Mouse (Mus musculus): ENCODE results near the gene Pcbp1. TPM values are rescaled to one million over a fixed set of nuclear protein-coding genes. Genes with fewer than 3 reads are reported as not detected.

Pcbp1 gene
- polyA plus RNA-seq, 1 experiment from 2014 or later: 488 TPM

DNA sequence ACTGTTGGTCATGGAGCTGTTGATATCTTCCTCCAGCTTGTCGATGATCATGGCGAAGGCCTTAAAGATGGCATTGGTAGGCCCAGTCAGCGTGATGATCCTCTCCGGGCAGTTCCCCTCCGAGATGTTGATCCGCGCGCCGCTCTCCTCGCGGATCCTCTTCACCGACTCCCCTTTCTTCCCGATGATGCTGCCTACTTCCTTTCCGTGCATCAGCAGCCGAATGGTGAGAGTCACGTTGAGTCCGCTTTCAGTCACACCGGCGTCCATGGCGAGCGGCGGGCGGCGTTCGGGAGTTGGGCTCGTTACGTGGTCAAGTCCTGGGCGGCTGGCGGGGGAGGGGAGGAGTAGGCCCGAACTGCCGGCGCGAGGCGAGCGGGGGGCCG, 482 bp downstream of the Pcbp1 start:
- under 1% methylated on average over 36 of the region's 36 CpGs for WGBS
- H3K4me3 ChIP-seq (replicated peaks; ENCODE audit: low read depth, low read length): peak overlapping the region; percentile 98
- 0 out of 2 replicates have a peak, but pooled peaks cover 10% of the 10 kb centered on the region for H3K36me3 ChIP-seq (ENCODE audit: insufficient read depth, low read length)
- H3K27me3 ChIP-seq (ENCODE audit: insufficient read depth, low read length): no peaks in the 10 kb centered on the region
- DNase-seq (ENCODE audit: low spot score): peak; percentile 78
- no peaks in the 10 kb centered on the region for H3K9me3 ChIP-seq (replicated peaks; ENCODE audit: low read length)
- no peak for TF ChIP-seq CTCF (IDR thresholded peaks at IDR 0.05; ENCODE audit: low read depth)
- ATAC-seq (replicated peaks; ENCODE audit: low FRiP score, low read depth): peak; percentile 27
- H3K4me1 ChIP-seq (replicated peaks; ENCODE audit: insufficient read depth, low read length): peaks cover 9% of the 10 kb centered on the region; the same call in 1 of the 2 replicates
- H3K4me2 ChIP-seq (ENCODE audit: low read length): peak overlapping the region; percentile 79
- peak overlapping the region; percentile 100 for H3K27ac ChIP-seq
- peak overlapping the region; percentile 98 for H3K9ac ChIP-seq (ENCODE audit: low read depth, low read length)

DNA sequence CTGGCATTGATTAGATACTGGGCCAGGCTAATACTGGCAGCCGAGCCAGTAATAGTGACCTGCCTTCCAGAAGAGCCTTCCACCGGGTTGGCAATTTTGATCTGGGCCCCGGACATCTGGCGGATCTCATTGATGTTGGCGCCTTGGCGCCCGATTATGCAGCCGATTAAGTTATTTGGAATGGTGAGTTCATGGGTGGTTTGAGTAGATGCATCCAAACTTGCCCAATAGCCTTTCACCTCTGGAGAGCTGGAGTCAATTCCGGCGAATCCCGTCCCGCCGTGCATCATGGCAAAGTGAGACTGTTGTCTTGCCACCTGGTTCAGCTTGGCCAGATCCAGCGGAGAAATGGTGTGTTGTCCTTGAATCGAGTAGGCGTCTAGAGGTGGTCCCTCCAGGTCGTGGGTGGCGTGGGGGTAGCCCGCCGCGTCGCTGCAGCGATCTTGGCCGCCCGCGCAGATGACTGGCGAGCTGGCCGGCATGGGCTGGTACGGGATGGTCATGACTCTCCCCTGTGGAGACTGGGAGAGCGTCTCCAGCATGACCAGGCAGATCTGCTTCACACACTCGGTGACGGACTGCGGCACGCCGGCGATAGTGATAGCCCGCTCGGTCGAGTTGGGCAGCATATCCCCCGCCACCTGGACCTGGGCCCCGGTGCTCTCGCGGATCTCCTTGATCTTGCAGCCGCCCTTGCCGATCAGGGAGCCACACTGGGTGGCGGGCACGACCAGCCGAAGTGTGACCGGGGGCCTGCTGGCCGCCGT, 1.1 kb downstream of the Pcbp1 start:
- Histone ChIP-seq H3K4me3 (replicated peaks; ENCODE audit: low read depth, low read length) (peak overlapping the region; percentile 98), H3K4me2 (ENCODE audit: low read length) (peak overlapping the region; percentile 79), H3K27ac (peak overlapping the region; percentile 100), H3K27me3 (ENCODE audit: insufficient read depth, low read length) (no peaks in the 10 kb centered on the region), H3K9ac (ENCODE audit: low read depth, low read length) (peak overlapping the region; percentile 98), H3K4me1 (replicated peaks; ENCODE audit: insufficient read depth, low read length) (peaks cover 9% of the 10 kb centered on the region; the same call in 1 of the 2 replicates), H3K36me3 (ENCODE audit: insufficient read depth, low read length) (0 out of 2 replicates have a peak, but pooled peaks cover 8% of the 10 kb centered on the region), H3K9me3 (replicated peaks; ENCODE audit: low read length) (no peaks in the 10 kb centered on the region)
- DNase-seq (ENCODE audit: low spot score) (peak; percentile 33), ATAC-seq (replicated peaks; ENCODE audit: low FRiP score, low read depth) (peak; percentile 19; the same call in 1 of the 2 replicates)
- no peak for TF ChIP-seq CTCF (IDR thresholded peaks at IDR 0.05; ENCODE audit: low read depth)
- under 1% methylated on average over 50 of the region's 51 CpGs for WGBS

DNA sequence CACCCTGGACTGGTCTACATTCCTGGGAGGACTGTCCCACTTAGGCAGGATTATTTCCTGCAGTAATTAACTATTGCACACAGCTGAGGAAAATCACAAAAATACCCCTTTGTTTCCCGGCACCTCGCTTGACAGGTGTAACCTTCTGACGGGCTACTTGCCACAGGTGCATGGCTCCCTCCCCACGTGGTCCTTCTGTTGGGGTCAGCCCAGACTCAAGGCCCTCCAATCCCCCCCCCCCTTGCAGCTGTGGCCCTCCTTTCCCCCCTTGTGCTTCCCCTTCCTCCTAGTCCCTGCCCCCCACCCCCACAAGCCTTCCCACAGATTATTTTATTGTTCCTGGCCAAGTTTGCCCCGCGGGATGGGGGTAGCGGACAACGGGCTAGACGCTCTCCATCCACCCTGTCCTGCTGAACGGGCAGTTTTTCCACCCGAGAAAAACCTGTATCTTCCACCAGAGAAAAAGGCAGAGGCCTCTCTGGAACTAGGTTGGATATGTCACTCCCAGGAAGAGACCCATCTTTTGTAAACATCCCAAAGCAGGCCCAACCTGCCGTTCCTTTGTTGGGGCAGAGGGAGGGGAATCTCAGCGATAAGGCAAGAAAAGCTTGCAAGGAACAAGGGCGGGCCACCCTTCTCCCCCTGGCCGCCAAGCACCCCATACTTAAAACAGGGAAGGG, 2.2 kb downstream of the Pcbp1 start:
- Histone ChIP-seq H3K36me3 (ENCODE audit: insufficient read depth, low read length) (0 out of 2 replicates have a peak, but pooled peaks cover 8% of the 10 kb centered on the region), H3K27me3 (ENCODE audit: insufficient read depth, low read length) (no peaks in the 10 kb centered on the region), H3K9ac (ENCODE audit: low read depth, low read length) (peak overlapping the region; percentile 98), H3K4me1 (replicated peaks; ENCODE audit: insufficient read depth, low read length) (peaks cover 9% of the 10 kb centered on the region; the same call in 1 of the 2 replicates), H3K4me3 (replicated peaks; ENCODE audit: low read depth, low read length) (peak overlapping the region; percentile 98), H3K9me3 (replicated peaks; ENCODE audit: low read length) (no peaks in the 10 kb centered on the region), H3K4me2 (ENCODE audit: low read length) (peak overlapping the region; percentile 79), H3K27ac (peak overlapping the region; percentile 100)
- DNase-seq (ENCODE audit: low spot score): peak; percentile 54
- no peak for ATAC-seq (replicated peaks; ENCODE audit: low FRiP score, low read depth)
- 1% methylated on average over 15 of the region's 15 CpGs for WGBS
- no peak for TF ChIP-seq CTCF (IDR thresholded peaks at IDR 0.05; ENCODE audit: low read depth)

DNA sequence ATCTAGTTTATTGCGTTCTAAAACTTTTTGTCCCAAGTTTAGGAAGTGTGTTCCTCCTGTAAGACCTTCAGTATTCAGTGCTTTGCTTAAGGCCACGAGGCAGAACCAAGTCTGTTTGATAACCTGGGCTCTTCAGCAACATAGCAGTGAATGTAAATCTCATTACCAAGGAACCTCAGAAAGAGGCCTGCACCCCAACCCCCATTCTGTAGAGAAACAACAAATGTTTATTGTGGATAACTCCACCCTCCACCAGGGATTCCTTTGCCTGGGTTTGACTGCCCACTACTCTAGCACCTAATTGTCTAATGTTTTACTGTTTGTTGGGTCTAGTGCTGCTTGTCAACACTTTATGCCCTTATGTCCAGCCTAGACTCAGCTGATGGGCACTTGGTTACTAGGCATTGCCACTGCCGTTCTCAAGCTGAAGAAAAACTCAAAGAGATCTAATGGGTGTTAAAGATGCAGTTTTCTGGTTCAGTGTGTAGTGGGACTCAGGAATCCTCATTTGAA, 2.8 kb downstream of the Pcbp1 start:
- TF ChIP-seq CTCF (IDR thresholded peaks at IDR 0.05; ENCODE audit: low read depth): no peak
- WGBS: 31% methylated on average over 3 of the region's 3 CpGs

DNA sequence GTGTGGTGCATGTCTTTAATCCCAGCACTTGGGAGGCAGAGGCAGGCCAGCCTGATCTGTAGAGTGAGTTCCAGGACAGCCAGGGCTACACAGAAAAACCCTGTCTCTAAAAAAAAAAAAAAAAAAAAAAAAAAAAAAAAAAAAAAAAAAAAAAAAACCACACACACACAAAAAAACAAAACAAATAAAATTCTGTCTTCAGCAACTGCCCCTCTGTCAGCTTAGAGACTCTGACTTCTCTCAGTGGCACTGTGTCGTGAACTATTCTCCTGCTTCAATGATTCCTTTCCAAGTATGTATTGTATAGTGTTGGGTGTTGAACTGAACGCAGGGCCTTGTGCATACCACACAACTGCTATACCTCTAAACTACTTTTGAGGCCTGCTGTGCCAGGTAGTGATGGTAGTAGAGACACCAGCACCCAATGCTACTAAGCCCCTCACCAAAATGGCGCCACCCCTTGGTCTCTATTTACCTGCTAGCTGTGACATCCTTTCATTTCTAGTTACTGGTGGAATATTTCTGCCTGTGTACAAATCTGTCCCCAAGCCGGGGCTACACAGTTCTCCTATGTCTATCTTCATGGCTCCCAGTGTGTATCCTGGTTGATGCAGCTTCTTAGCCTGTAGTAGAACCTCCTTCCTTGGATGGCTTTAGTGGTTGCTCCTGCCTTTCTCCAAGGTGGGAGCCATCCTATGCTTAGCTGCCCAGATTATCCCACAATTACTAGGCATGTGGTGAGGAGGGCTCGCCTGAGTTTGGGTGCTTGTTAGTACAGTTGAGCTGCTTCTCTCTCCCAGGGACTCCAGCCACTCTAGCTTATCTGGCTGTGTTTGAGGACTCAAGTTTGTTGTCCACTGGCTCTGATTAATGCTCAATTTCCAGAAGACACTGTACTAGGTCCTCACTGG, 3.9 kb downstream of the Pcbp1 start:
- H3K4me1 ChIP-seq (replicated peaks; ENCODE audit: insufficient read depth, low read length): peaks cover 9% of the 10 kb centered on the region; the same call in 1 of the 2 replicates
- WGBS: 82% methylated on average over 5 of the region's 5 CpGs
- peak overlapping the region; percentile 60 for H3K27ac ChIP-seq
- H3K36me3 ChIP-seq (ENCODE audit: insufficient read depth, low read length): 0 out of 2 replicates have a peak, but pooled peaks cover 8% of the 10 kb centered on the region
- TF ChIP-seq CTCF (IDR thresholded peaks at IDR 0.05; ENCODE audit: low read depth): 0 out of 2 replicates have a peak, but pooled peaks have one; percentile 13
- no peak overlapping the region; the same call in 1 of the 2 replicates for H3K4me3 ChIP-seq (replicated peaks; ENCODE audit: low read depth, low read length)
- ATAC-seq (replicated peaks; ENCODE audit: low FRiP score, low read depth): no peak
- no peak overlapping the region for H3K9ac ChIP-seq (ENCODE audit: low read depth, low read length)
- peak overlapping the region; percentile 79; the same call in 1 of the 2 replicates for H3K4me2 ChIP-seq (ENCODE audit: low read length)
- DNase-seq (ENCODE audit: low spot score): no peak
- no peaks in the 10 kb centered on the region for H3K9me3 ChIP-seq (replicated peaks; ENCODE audit: low read length)
- H3K27me3 ChIP-seq (ENCODE audit: insufficient read depth, low read length): no peaks in the 10 kb centered on the region

More for the DNA sequence above, 2.8 kb downstream of the Pcbp1 start:
- Histone ChIP-seq H3K9me3 (replicated peaks; ENCODE audit: low read length) (no peaks in the 10 kb centered on the region), H3K27ac (peak overlapping the region; percentile 100), H3K4me1 (replicated peaks; ENCODE audit: insufficient read depth, low read length) (peaks cover 9% of the 10 kb centered on the region; the same call in 1 of the 2 replicates), H3K9ac (ENCODE audit: low read depth, low read length) (peak overlapping the region; percentile 98), H3K36me3 (ENCODE audit: insufficient read depth, low read length) (0 out of 2 replicates have a peak, but pooled peaks cover 8% of the 10 kb centered on the region), H3K27me3 (ENCODE audit: insufficient read depth, low read length) (no peaks in the 10 kb centered on the region), H3K4me2 (ENCODE audit: low read length) (peak overlapping the region; percentile 79), H3K4me3 (replicated peaks; ENCODE audit: low read depth, low read length) (peak overlapping the region; percentile 98)
- ATAC-seq (replicated peaks; ENCODE audit: low FRiP score, low read depth) (no peak), DNase-seq (ENCODE audit: low spot score) (no peak)

All from kidney, postnatal 0 days (tissue).